8 mouse cellular contexts compared by ENCODE assay signal in genomic region chr11:98765421-98766309, GRCm38 (mm10). TPM values are rescaled to one million over a fixed set of nuclear protein-coding genes. Genes with fewer than 3 reads are reported as not detected.
DNase-seq lines count a peak whose midpoint lies in the region; ATAC-seq lines count a peak whose summit lies in the region.

No protein-coding gene starts in this region.

- H3K27ac ChIP-seq in heart, embryonic 12.5 days (ENCODE audit: poor library complexity, severe bottlenecking) = peak overlapping the region; percentile 80
- H3K27ac ChIP-seq in midbrain, embryonic 16.5 days (ENCODE audit: low read length) = peak overlapping the region; percentile 49

- peak; percentile 42 for DNase-seq in adrenal gland, adult 2 months
- no peak for DNase-seq in adrenal gland, adult 8-10 months
- DNase-seq in cerebellum, postnatal 36 days = peak; percentile 15 to 33
- peak; percentile 41 for DNase-seq in kidney, adult 9 months
- no peak for DNase-seq in c-Kit-positive CD71-positive TER-119-positive erythroid progenitor cells, embryonic 14.5 days (ENCODE audit: low spot score)
- no peak for DNase-seq in testis, postnatal 14 days (ENCODE audit: low spot score)

- no peak for ATAC-seq in heart, embryonic 12.5 days (ENCODE audit: insufficient number of reproducible peaks, low FRiP score)
- no peak for ATAC-seq in midbrain, embryonic 16.5 days

- peak overlapping the region; percentile 60 for H3K9ac ChIP-seq in heart, embryonic 12.5 days
- H3K9ac ChIP-seq in midbrain, embryonic 16.5 days (ENCODE audit: low read depth, low read length) = peak overlapping the region; percentile 20; the same call in 1 of the 2 replicates

- H3K4me2 ChIP-seq in heart, embryonic 12.5 days = peak overlapping the region; percentile 35
- no peak overlapping the region for H3K4me2 ChIP-seq in midbrain, embryonic 16.5 days (ENCODE audit: low read length)

- H3K36me3 ChIP-seq in heart, embryonic 12.5 days = peaks cover 67% of the 10 kb centered on the region
- H3K36me3 ChIP-seq in midbrain, embryonic 16.5 days (ENCODE audit: control insufficient read depth, insufficient read depth, low read length) = peaks cover 50% of the 10 kb centered on the region

- H3K9me3 ChIP-seq in heart, embryonic 12.5 days (replicated peaks) = no peaks in the 10 kb centered on the region
- H3K9me3 ChIP-seq in midbrain, embryonic 16.5 days (replicated peaks; ENCODE audit: control insufficient read depth, low read length, poor library complexity, severe bottlenecking) = no peaks in the 10 kb centered on the region

- no peak overlapping the region for H3K4me3 ChIP-seq in heart, embryonic 12.5 days
- no peak overlapping the region for H3K4me3 ChIP-seq in midbrain, embryonic 16.5 days (ENCODE audit: low read depth, low read length)

- H3K4me1 ChIP-seq in heart, embryonic 12.5 days (replicated peaks) = peaks cover 67% of the 10 kb centered on the region
- H3K4me1 ChIP-seq in midbrain, embryonic 16.5 days (ENCODE audit: control insufficient read depth, insufficient read depth, low read length) = peaks cover 35% of the 10 kb centered on the region

- 32% methylated on average over 7 of the region's 9 CpGs for WGBS in heart, embryonic 12.5 days
- WGBS in midbrain, embryonic 16.5 days = 33% methylated on average over 7 of the region's 9 CpGs

- H3K27me3 ChIP-seq in heart, embryonic 12.5 days (replicated peaks) = no peaks in the 10 kb centered on the region
- H3K27me3 ChIP-seq in midbrain, embryonic 16.5 days (ENCODE audit: control insufficient read depth, insufficient read depth, low read depth, low read length) = no peaks in the 10 kb centered on the region

RNA-seq across cellular contexts. Expression of gene Nr1d1, which starts 9.5 kb away (rescaled TPM):
- 100 to 1,000 TPM; 135 to 155 TPM for total RNA-seq in adrenal gland, adult 2 months (2021)
- polyA plus RNA-seq in adrenal gland, adult 2 months (2012; rRNA removed) = 404 and 577 TPM in 2 replicates
- 100 to 1,000 TPM; 140 to 286 (median 201) TPM for total RNA-seq in adrenal gland, adult 8-10 months (2022)
- 6.4 TPM in 2 replicates for polyA plus RNA-seq in heart, embryonic 12.5 days (2016; fragmentation: Nextera tagmentation; extraction: Ambion mirVana)
- polyA plus RNA-seq in midbrain, embryonic 16.5 days (2015; fragmentation: Nextera tagmentation; extraction: Ambion mirVana) = 3.5 and 5.2 TPM in 2 replicates

RNA-seq across cellular contexts. Expression of gene Thra, which starts 25.2 kb away (rescaled TPM):
- total RNA-seq in adrenal gland, adult 2 months (2021) = 10 to 100 TPM; 84.6 to 86.1 TPM
- polyA plus RNA-seq in adrenal gland, adult 2 months (2012; rRNA removed) = 105 and 132 TPM in 2 replicates
- 100 to 1,000 TPM in 1 of 4 experiments, 10 to 100 TPM in 3; 67.1 to 111 (median 82.9) TPM for total RNA-seq in adrenal gland, adult 8-10 months (2022)
- polyA plus RNA-seq in heart, embryonic 12.5 days (2016; fragmentation: Nextera tagmentation; extraction: Ambion mirVana) = 27.0 and 29.8 TPM in 2 replicates
- polyA plus RNA-seq in midbrain, embryonic 16.5 days (2015; fragmentation: Nextera tagmentation; extraction: Ambion mirVana) = 139 and 149 TPM in 2 replicates

RNA-seq across cellular contexts. Expression of gene Msl1, which starts 29.7 kb away (rescaled TPM):
- total RNA-seq in adrenal gland, adult 2 months (2021) = 10 to 100 TPM; 80.9 to 98.0 TPM
- polyA plus RNA-seq in adrenal gland, adult 2 months (2012; rRNA removed) = 63.2 and 65.0 TPM in 2 replicates
- total RNA-seq in adrenal gland, adult 8-10 months (2022) = 10 to 100 TPM; 93.5 to 98.5 (median 93.7) TPM
- polyA plus RNA-seq in heart, embryonic 12.5 days (2016; fragmentation: Nextera tagmentation; extraction: Ambion mirVana) = 20.3 and 21.4 TPM in 2 replicates
- polyA plus RNA-seq in midbrain, embryonic 16.5 days (2015; fragmentation: Nextera tagmentation; extraction: Ambion mirVana) = 29.2 and 33.2 TPM in 2 replicates

RNA-seq across cellular contexts. Expression of gene Med24, which starts 36.4 kb away (rescaled TPM):
- 10 to 100 TPM; 45.3 to 55.1 TPM for total RNA-seq in adrenal gland, adult 2 months (2021)
- polyA plus RNA-seq in adrenal gland, adult 2 months (2012; rRNA removed) = 74.3 and 99.6 TPM in 2 replicates
- total RNA-seq in adrenal gland, adult 8-10 months (2022) = 10 to 100 TPM; 47.7 to 63.3 (median 55.7) TPM
- 45.9 and 48.1 TPM in 2 replicates for polyA plus RNA-seq in heart, embryonic 12.5 days (2016; fragmentation: Nextera tagmentation; extraction: Ambion mirVana)
- 75.1 and 77.5 TPM in 2 replicates for polyA plus RNA-seq in midbrain, embryonic 16.5 days (2015; fragmentation: Nextera tagmentation; extraction: Ambion mirVana)

RNA-seq across cellular contexts. Expression of gene Casc3, which starts 39.0 kb away (rescaled TPM):
- 10 to 100 TPM; 30.0 to 32.3 TPM for total RNA-seq in adrenal gland, adult 2 months (2021)
- 27.9 and 30.2 TPM in 2 replicates for polyA plus RNA-seq in adrenal gland, adult 2 months (2012; rRNA removed)
- 10 to 100 TPM; 34.3 to 47.2 (median 41.6) TPM for total RNA-seq in adrenal gland, adult 8-10 months (2022)
- 31.8 and 33.3 TPM in 2 replicates for polyA plus RNA-seq in heart, embryonic 12.5 days (2016; fragmentation: Nextera tagmentation; extraction: Ambion mirVana)
- polyA plus RNA-seq in midbrain, embryonic 16.5 days (2015; fragmentation: Nextera tagmentation; extraction: Ambion mirVana) = 47.0 and 51.7 TPM in 2 replicates

Comparison
In these comparisons a context has a peak if more than half of its experiments do, and no peak if none do; other contexts are left out.
1. DNase-seq: peak in adrenal gland, adult 2 months (single experiment), cerebellum, postnatal 36 days (2 of 2) and kidney, adult 9 months (single experiment); none in adrenal gland, adult 8-10 months (single experiment), c-Kit-positive CD71-positive TER-119-positive erythroid progenitor cells, embryonic 14.5 days (single experiment) and testis, postnatal 14 days (single experiment).
2. RNA of gene Nr1d1, which starts 9.5 kb away (polyA plus RNA-seq): 404 to 577 TPM in adrenal gland, adult 2 months; 6.4 TPM in heart, embryonic 12.5 days and 3.5 to 5.2 TPM in midbrain, embryonic 16.5 days; every median in the first group is over 10 times any median in the second.